Mouse (Mus musculus) liver, postnatal 0 days (tissue): ENCODE results near the gene Meiob.

ENCODE experiments used
- CTCF ChIP-seq: sonication (generic); IDR thresholded peaks from 2 replicates; pipeline ENCODE4 v1.5.1; 2016; ENCODE audit warnings: antibody characterized with exemption, low read depth
- EP300 ChIP-seq: IDR thresholded peaks from 2 replicates; pipeline ENCODE4 v1.6.1; 2016; ENCODE audit warnings: antibody characterized with exemption, low read depth, mild to moderate bottlenecking

DNA sequence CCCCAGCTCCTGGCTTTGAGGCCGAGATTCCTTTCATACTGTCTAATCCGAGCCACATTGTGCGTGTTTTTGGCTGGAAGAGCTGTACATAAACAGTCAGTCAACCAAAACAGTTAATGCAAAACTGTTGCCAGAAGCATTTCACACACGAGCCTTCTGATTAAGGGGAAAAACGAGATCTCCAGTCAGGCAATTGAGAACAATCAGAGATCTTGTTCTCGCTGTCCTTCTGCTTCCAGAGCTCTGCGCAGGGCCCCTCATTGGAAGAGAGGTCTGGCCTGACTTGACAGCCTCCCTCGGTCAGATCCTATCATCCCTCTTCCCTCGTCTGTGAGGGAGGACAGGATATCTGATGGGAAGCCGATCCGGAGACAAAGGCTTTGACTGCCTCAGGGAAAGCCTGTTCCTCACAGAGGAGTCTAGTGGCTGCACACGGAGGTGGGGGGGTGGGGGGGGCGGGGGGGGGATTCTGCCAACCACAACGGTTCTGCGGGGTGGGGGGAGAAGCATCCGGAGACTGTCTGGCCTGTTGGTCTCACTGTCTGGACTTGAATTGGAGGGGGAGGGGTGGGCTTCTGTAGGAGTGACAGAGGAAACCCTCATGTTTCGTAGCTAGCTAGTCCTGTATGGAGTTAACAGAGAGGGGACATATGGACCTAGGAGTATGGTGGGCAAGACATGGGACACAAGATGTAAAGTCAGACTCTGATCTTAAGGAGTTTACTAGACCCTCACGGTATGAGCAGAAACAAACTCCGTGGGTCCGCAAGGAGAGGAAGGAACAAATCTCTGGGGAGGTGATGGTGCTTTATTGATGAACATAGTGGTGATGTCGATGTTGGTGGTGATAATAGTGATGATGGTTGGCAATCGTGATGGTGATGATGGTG lies 38.8 kb upstream of the Meiob start:
- TF ChIP-seq CTCF (no peak), EP300 (no peak)
